Mouse (Mus musculus) layer of hippocampus, postnatal 10 days (tissue): Measurements from ENCODE around the gene Cyp27a1. TPM values are rescaled to one million over a fixed set of nuclear protein-coding genes. Genes with fewer than 3 reads are reported as not detected.

Source experiments
- DNase-seq, 2 experiments: peaks; one replicate each; pipeline ENCODE4 v3.0.0; 2021; ENCODE audit warnings: low spot score in 2 of 2
- total RNA-seq, 2 experiments: library from RNA; stranded (reverse); gene quantifications; 2 replicates each; pipeline ENCODE4 v1.2.3; 2021

Gene Cyp27a1
- total RNA-seq, 2 experiments from 2014 or later = 0.33 to 1.6 TPM

DNA sequence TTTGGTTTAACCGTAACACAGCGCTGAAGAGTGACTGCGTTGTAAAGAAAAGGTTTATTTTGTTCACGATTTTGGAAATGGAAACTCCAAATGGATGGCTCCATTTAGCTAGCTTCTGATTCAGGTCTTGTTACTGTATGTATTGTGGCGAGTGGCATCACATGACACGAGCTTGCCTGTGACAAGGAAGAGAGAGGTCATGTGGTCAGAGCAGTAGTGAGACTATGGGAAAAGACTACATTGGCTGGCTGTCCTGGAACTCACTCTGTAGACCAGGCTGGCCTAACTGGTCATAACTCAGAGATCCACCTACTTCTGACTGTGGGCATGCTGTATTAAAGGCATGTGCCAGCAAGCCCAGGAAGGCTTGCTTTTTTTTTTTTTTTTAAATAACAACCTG, 2.5 kb downstream of the Cyp27a1 start:
- DNase-seq = no peak

DNA sequence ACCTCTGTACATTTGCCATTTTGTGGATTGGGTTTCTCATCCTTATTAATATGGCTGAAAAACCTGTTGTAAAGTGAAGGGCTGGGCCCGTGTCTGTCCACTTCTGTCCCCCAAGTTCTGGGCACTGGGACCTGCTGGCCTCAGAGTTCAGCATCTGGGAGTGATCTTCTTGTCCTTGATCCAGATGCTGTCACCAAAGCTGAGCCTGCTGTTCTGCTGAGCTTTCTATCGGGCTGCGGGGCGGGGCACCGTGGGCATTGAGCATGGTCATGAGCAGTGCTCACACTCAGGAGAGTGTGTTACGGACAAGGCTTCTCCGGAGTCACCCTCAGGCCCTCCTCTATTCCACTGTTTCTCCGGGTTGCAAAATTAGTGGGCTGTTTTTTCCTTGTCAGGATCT, 4.7 kb downstream of the Cyp27a1 start:
- DNase-seq = no peak

DNA sequence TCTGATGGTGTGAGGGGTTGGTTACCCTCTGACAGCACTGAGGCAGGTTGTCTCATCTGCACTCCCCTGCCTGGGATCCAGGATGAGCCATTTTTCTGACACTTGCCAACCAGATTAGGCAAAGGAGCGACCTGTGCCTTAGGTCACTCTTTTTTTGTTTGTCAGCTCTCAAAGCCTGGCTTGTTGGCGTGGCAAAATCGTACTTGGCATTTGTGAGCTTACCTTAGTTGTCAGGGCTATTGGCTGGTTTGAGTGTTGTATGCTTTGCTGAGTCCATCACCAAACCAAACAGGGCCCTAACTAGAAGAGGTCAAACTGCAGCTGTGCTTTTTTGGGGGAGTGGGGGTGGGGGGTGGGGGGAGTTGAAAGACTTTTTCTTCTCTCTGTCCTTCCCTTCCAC, 5.9 kb downstream of the Cyp27a1 start:
- DNase-seq = no peak

DNA sequence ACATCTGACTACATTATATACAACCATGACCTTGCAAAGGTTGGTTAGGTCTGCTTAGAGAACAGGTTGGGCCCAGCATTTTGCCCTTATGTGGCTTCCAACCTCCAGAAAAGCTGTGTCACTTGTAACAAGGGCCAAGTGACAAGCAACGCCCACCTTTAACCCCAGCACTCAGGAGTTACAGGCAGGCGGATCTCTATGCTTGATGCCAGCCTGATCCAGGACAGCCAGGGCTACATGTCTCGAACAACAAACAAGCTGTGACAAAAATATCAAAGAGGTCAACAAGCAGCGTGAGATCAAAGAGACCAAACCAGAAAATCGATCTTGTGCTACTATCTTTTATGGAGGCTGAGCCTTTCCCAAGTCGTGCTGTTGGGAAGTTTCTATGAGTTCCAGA, 8.3 kb downstream of the Cyp27a1 start:
- DNase-seq = no peak

DNA sequence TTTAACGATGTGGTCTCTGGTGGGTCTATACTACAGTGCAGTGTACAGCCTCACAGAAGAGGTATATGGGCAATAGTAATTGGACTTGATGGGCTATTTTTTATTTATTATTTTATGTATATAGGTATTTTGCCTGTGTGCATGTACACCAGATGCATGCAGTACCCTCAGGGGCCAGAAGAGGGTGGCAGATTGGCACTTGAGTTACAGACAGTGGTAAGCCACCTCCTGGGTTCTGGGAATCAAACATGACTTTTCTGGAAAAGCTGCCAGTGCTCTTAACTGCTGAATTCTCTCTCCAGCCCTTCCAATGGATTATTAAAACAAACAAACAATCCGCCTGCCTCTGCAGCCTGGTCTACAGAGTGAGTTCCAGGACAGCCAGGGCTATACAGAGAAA, 10.4 kb downstream of the Cyp27a1 start:
- peak in 1 of 2 experiments; percentile 21 for DNase-seq

DNA sequence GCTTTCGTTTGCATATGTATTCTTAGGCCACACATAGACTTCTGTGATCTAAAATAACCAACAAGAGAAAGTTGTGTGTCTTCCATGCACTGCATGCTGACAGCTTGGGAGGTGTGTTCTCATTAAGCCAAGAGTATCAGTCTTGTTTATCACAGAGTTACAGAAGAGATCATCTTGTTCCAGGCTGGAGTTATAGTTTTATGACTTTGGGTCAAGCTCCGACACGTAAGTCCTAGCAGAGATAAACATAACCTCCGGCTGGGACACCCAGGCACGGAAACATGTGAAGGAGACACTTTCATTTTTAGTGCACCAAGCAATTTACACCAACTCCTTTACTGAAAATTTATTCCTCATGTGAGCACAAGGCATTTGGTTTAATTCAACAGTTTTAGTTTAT, 12.7 kb downstream of the Cyp27a1 start:
- DNase-seq = no peak

DNA sequence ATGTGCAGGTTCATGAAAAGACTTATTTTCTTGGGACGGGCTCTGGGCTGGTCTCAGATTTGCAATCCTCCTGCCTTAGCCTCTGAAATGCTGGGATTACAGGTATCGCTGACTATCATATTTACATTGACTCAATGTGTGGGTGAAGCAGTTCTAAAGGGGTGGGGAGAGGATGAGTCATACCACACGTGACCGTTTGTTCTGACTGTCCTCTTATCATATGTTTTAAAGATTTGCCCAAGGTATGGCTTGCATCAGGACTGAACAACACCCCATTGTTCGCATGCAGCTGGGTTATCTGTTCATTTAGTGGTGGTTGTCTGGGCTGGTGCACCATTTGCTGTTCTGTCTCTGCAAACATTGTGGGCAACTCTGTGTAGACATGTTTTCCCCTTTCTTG, 13.3 kb downstream of the Cyp27a1 start:
- no peak for DNase-seq

DNA sequence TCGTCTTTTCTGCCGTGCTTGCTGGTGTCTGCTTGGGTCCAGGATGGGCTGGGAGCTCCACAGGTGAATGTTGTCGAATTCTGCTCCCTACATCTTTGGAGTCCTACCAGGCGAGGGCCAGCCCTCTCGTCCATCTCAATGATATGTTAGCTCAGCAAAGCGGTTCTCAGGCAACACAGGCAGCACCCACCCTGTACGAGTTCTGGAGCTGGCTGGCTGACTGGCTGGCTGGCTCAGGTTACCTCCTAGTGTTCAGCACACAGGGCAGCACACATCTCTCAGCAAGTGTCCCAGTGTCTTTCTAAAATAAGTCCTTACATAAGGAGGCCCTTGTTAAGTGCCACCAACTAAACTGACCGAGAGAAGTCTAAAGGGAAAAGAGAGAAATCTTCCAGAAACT, 15.1 kb downstream of the Cyp27a1 start:
- no peak for DNase-seq

DNA sequence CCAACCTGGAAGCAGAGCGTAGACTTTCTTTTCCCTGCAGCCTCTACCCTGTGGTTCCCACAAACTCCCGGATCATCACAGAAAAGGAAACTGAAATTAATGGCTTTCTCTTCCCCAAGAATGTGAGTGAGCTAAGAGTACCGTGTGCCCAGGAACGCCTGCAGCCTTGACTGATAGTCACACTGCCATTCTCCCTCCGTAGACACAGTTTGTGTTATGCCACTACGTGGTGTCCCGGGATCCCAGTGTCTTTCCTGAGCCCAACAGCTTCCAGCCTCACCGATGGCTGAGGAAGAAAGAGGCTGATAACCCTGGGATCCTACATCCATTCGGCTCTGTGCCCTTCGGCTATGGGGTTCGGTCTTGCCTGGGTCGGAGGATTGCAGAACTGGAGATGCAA, 23.6 kb downstream of the Cyp27a1 start:
- no peak for DNase-seq

DNA sequence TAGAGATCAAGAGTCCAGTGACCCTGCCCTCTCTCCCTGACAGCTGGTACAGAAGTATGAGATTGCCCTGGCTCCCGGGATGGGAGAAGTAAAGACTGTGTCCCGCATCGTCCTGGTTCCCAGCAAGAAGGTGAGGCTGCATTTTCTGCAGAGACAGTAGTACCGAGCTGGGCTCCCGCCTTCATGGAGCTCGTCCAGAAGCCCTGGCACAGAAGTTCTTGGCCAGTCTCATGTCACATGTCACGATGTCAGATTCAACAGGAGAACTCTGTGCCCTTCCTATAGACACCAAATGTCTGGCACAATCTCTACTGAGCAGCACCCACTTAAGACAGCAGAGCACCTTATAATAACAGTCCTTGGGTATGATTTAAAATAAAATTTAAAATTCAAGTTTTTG, 24.1 kb downstream of the Cyp27a1 start:
- DNase-seq = no peak

DNA sequence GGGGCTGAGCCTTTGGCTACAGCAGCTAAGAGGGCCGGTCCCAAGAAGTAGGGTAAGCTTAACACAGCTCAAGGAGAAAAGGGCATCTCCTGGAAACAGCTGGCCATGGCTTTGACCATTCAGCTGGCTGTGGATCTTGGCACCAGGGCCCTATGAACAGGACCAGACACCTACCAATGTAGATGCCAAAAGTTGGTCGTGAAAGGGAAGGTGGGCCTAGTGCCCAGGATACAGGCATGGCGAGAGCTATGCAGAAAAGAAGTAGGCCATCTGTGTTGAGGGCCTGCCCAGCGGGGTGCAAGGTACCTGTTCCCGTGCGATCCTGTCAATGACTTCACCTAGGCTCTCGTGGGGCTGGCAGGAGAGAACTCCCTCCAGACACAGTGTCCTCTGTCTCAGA, 27.5 kb downstream of the Cyp27a1 start:
- no peak for DNase-seq

DNA sequence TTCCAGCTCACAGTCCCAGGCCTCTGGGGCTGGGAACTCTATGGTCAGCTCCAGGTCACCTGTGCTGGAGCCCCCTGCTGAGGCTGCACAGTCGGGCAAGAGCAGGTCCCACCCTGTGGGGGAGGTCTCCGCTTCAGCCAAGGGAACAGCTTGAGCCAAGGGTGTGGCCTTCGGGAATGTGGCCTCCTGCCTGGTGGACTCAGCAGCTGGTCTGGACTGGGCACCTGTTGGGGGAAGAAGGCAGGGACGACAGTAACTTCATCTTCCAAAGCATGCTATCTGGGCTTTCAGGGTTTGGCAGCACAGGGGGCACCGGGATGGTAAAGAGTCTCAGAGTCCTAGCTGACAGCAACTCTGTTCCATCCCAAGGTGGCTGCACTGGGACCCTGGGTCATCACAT, 34.0 kb downstream of the Cyp27a1 start:
- no peak for DNase-seq

DNA sequence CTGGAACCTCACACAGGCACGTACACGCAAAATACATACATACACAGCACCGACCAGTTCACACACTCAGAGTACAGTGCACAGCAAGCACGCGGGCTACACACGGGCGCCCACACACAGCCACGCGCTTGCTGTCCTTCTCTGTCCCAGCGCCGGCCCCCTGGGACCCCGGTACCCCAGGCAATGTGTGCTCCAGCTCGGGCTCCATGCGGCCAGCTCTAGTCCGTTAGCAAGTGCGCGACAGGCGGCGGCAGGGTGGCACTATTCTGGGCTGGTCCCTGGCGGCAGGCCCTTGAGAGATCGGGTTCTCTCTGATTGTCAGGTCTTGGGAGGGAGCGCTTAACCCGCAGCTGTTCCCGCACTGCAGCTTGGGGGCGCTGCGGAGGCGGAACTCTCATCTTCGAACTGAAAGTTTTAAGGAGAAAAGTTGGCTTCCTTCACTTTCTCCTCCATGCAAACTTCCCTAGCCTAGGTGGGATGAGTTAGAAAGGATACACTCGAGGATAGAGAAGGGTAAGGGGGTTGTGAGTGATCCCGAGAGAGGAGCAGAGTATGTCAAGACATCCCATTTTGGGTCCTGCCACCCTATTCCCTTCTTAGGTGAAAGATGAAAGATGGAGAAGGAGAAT, 35.4 kb downstream of the Cyp27a1 start, which contains the start of gene Prkag3:
Prkag3 (minus strand) TSS at position 579 of the 629 bp plus-strand sequence.
- DNase-seq = peak; percentile 48 to 62

DNA sequence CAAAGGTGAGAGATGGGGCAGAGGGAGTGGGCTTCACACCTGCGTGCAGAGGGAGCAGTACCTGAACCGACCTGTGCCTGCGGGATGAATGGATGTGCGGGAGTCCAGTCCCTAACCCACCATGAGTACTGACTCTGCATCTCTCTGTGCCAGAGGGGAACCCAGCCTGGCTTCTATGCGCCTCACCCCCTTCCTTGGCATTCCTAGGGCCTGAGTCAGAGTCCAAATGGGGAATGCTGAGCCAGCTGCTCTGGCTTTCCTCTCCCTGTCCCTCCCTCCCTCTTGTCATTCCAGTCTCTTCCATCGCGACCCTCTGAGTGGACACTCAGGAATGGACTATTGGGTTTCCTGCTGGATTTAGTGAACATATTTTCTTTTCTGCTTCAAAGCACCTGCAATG, 35.9 kb downstream of the Cyp27a1 start:
- DNase-seq = no peak

DNA sequence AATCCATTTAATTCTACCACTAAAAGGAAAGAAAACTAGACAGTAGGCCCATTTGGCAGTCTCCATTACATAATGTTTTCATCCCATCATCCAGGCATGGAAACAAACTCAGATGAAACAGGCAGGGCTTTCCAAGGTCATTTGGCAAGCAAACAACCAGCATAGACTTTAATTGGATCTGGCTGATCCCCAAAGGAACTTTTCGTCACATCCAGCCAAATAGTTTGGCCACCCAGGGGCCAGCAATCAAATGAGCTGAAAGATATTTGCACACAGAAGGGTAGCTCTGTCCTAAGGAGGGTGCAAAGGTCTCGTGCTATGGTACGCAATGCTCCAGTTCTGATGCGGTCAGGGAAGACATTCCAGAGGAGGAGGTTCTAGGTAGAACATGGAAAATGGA, 37.3 kb downstream of the Cyp27a1 start:
- no peak for DNase-seq

DNA sequence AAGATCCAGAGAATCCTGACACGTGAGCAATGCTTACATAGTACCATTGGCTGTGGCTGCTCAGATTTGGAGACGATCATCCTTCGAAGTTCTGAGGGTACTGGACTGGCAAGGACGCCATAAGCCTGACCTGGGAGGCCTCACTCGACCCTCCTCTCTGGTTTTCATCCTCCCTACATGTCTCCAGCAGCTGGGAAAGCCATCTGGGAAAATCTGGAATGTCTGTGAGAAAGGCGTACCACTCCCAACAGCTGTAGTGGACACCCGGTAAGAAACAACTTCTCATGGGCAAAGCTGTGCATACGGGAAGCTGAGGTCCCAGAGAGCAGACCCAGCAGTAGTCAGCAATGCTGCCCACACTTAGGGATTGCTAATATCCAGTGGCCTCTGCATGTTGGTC, 38.8 kb downstream of the Cyp27a1 start:
- DNase-seq = no peak

DNA sequence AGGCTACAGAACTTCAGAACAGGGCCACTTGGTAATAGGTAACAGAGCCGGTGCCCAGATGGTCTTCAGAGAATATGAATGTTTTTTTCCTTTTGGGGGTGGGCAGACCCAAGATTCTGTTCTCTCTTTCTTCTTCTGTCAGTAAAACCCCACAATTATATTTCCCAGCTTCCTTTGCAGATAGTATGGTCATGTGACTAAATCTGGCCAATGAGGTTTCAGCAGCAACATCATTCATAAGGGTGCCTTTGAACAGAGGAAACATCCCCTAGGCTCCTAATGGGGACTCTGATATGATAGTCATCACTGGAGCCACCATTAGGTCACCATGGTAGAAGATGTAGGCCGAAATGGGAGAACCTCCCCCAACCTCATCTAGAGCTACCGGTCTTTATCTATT, 39.5 kb downstream of the Cyp27a1 start:
- no peak for DNase-seq

DNA sequence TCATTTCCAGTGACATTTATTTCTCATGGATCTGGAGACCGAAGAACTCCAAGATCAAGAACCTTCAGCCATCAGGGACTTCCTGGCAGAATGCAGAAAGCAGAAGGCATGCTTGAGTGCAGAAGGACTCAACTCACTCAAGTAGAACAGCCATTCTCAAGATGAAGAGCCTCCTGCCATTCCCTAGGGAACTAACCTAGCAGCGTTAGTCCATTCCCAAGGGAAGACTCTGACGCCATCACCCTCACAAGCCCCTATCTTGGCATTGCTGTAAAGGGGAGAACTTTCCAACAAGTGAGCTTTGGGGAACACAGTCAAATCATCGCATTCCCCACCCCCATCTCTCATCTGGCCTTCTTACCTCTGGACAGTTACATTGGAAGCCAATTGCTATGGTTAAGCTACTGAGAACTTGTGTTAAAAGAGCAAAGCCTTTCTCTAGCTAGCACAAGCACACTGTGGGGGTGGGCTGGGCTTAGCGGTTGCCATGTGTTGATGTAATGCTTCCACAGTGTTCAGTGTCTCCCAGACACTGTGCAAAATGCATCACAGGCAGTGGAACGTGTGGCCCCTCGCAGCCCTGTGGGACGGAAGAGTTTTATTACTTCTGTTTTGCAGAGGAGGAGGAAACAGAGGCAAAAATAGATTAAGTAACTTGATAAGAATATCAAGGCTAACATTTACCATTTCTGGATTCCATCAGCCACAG, 40.0 kb downstream of the Cyp27a1 start:
- DNase-seq = no peak

DNA sequence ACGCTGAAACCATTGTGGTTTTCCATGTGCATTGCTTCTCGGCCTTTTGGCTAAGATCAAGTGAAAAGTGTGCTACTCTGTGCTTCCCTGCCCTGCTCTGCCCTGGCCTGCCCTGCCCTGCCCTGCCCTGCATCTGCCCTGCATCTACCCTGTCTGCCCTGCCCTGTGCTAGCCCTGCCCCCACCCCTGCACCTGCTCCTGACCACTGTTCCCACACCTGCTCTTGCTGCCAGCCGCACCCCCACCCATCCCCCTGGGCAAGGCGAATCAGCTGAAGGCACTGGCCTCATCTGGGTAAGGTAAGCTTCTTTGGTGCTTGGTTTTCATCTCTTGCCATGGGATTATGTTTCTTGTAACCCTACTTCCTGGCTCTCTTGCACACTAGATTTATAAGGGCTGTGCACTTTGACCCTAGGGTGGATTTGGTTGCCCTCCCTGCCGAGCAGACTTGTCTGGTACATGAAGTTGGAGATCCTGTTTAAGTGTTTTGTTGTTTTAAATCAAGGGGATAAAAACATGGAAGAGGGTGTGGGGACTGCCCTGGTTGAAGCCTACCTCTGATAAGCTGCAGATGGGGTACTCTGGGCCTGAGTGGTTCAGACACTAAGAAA, 40.9 kb downstream of the Cyp27a1 start:
- no peak for DNase-seq

DNA sequence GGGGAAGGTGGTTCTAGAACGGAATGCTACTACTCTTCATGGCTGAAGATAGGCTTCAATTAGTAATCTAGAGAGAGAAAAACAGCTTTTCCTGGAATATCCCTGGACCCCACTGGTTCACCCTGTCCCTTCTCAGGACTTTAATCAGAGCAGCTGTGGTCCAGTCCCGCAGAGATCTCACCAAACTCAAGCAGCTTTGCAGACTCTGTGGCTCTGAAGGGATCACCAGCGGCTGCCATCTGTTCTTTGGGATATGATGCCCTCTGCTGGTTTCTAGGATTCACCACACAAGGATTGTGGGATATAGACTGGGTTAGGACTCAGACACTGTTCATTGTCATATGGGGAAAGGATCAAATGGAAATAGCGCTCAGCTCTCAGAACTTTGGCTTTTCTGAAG, 46.4 kb downstream of the Cyp27a1 start:
- peak; percentile 41 to 63 for DNase-seq

DNA sequence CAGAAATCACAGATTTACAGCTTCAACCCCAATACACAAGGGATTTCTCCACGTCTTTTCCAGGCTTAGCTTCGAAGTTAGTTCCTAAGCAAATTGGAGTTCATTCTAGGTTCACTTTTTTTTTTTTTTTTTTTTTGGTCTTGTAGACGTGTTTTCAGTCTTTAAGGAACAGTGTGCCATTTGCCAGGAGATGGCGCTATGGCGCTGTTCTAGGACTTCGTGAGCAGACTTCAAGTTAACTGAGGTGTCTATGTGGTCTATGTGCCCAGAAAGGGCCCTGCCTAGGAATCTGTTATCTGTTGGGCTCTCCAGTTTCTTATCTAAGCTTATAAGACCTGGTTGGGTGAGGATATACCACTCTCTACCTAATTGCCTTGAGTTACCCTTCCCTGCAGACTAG, 49.7 kb downstream of the Cyp27a1 start:
- peak; percentile 71 to 74 for DNase-seq

DNA sequence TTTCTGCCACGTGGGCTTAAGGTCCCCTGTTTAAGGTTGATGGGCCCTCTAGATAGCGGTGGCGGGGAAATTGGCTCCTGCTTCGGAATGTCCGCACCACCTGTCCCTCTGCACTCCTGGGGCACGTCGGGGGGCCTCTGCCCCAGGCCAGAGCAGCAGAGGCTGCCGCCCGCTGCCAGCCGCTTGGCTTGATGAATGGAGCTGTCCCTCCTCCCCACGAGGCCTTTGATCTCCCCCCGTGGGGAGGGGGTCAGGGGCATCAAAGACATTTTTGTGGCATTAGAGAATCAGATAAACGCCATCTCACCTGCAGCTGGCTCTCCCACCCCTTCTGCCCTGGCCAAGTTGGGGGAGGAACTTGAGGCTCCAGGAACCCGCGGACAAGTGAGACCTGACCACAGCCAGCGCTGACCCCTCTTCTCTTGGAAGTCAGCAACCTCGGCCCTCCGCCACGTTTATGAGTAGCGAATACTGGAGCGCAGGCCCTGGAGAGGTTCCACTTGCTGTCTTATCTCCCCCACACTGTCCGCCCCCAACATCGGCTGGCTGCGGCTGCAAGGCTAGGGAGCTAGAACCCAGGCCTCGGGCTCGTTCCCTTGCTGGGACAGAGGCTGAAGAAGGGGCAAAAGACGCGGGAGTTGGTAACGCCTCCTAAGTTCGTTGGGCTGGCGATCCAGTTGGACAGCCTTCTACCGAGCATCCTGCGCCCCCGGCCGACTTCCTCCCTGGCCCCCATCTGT, 57.5 kb downstream of the Cyp27a1 start:
- DNase-seq = no peak
